Mouse (Mus musculus) heart, embryonic 12.5 days (tissue): ENCODE measurements around the gene Guf1. TPM values are rescaled to one million over a fixed set of nuclear protein-coding genes. Genes with fewer than 3 reads are reported as not detected.

Experiments used
- ATAC-seq: fragments of 200-750 bp; cut with Nextera tagmentation; 2 replicates; pipeline ENCODE4 v1.8.0; 2017; ENCODE audit warnings: moderate TSS enrichment, moderate library complexity; ENCODE audit not compliant: insufficient number of reproducible peaks, low FRiP score
- H3K27ac ChIP-seq: fragments of 300-500 bp; sonication (generic); 2 replicates; pipeline ENCODE4 v1.5.1; 2016; ENCODE audit warnings: mild to moderate bottlenecking, moderate library complexity; ENCODE audit not compliant: poor library complexity, severe bottlenecking
- H3K27me3 ChIP-seq: fragments of 300-500 bp; sonication (generic); replicated peaks from 2 replicates; pipeline ENCODE4 v1.6.1; 2016; ENCODE audit warnings: mild to moderate bottlenecking, moderate library complexity
- H3K36me3 ChIP-seq: fragments of 300-500 bp; sonication (generic); 2 replicates; pipeline ENCODE4 v1.6.1; 2016; ENCODE audit warnings: mild to moderate bottlenecking, moderate library complexity
- H3K4me1 ChIP-seq: fragments of 300-500 bp; sonication (generic); replicated peaks from 2 replicates; pipeline ENCODE4 v1.6.1; 2016; ENCODE audit warnings: mild to moderate bottlenecking
- H3K4me2 ChIP-seq: fragments of 300-500 bp; sonication (generic); 2 replicates; pipeline ENCODE4 v1.6.1; 2016; ENCODE audit warnings: mild to moderate bottlenecking, moderate library complexity
- H3K4me3 ChIP-seq: fragments of 300-500 bp; sonication (generic); 2 replicates; pipeline ENCODE4 v1.5.1; 2016; ENCODE audit warnings: mild to moderate bottlenecking
- H3K9ac ChIP-seq: fragments of 300-500 bp; sonication (generic); 2 replicates; pipeline ENCODE4 v1.6.1; 2016; ENCODE audit warnings: mild to moderate bottlenecking, moderate library complexity
- H3K9me3 ChIP-seq: fragments of 300-500 bp; sonication (generic); replicated peaks from 2 replicates; pipeline ENCODE4 v1.6.1; 2016; ENCODE audit warnings: mild to moderate bottlenecking, moderate library complexity
- WGBS: fragments of 180-500 bp; shearing (Covaris S2); methylation state at CpG from one replicate; pipeline ENCODE4 v1.1.7; 2016; 5-methylcytosine and 5-hydroxymethylcytosine counted together
- polyA plus RNA-seq: library from polyadenylated mRNA; unstranded; fragments of >200 nt; fragmentation: Nextera tagmentation; extraction: Ambion mirVana; gene quantifications from 2 replicates; pipeline ENCODE4 v1.2.1, GENCODE M21; 2016

Guf1 gene
- polyA plus RNA-seq = 34.8 and 37.9 TPM in 2 replicates

DNA sequence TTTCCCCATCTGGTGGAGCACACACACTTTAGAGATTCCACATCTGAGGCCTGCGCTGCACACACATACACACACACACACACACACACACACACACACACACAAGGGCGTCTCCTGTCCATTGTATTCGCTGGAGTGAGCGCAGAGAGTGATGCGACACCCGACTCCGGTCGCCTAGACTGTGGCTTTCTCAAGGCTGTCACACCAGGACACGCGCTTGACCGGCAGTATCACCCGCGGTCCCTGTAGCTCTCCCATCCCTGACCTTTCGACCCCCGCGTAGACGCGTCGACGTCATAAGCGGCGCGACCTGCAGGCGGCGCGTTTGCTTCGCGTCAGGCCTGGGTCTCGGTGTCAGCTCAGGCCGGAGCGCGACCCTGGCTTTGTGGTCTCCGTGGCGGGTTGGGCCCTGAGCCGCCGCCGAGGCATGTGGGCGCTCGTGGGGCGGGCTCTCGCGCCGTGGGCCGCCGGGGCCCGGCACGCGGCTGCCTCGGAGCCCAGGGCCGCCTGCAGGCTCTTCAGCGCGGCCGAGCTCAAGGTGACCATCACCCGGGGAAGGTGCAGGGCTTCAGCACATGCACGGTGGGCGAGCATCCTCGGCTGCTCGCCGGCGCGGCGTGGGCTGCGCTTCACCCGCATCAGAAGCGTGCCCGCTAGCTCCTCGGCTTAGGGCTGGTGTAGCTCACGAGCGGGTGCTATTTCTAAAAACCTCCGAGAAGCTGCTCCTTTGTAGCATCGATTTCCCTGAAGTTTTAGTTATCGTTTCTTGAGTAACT lies at the start of gene Guf1:
TSS of gene Guf1 (plus strand) at position 296 of the 776 bp plus-strand sequence.
- H3K4me2 ChIP-seq = peak within 1 kb of the TSS; percentile 77
- H3K4me3 ChIP-seq = peak within 1 kb of the TSS; percentile 95
- peak; percentile 93 for ATAC-seq
- peaks cover 17% of the 10 kb centered on the region for H3K36me3 ChIP-seq
- peak within 1 kb of the TSS; percentile 95 for H3K9ac ChIP-seq
- no peaks in the 10 kb centered on the region for H3K4me1 ChIP-seq
- H3K27ac ChIP-seq = peak within 1 kb of the TSS; percentile 86
- no peaks in the 10 kb centered on the region for H3K9me3 ChIP-seq
- 1% methylated on average over 72 of the region's 72 CpGs for WGBS
- no peaks in the 10 kb centered on the region for H3K27me3 ChIP-seq

DNA sequence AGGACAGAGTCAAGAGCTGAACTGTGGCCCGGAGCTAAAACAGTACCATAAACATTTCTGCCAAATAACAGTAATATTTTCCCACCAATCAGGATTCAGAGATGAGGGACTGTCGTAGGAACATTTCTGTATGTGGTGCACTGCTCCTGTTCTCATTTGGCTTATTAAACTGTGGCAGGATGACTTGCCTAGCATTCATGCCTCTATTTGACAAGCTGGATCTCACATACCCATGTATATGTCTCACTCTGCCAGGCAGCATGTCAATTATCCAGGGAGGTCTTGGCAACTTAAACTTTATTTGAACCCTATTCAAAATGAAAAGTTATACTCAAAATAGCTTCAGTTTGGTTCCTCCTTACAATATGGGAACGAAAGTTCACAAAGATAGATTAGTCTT lies 49.7 kb upstream of the Guf1 start:
- Histone ChIP-seq H3K4me1 (no peaks in the 10 kb centered on the region), H3K27me3 (no peaks in the 10 kb centered on the region), H3K4me3 (no peak overlapping the region), H3K9me3 (no peaks in the 10 kb centered on the region), H3K36me3 (no peaks in the 10 kb centered on the region), H3K9ac (no peak overlapping the region), H3K4me2 (no peak overlapping the region), H3K27ac (no peak overlapping the region)
- whole genome bisulfite sequencing = 75% methylated on average over 3 of the region's 3 CpGs
- no peak for ATAC-seq

DNA sequence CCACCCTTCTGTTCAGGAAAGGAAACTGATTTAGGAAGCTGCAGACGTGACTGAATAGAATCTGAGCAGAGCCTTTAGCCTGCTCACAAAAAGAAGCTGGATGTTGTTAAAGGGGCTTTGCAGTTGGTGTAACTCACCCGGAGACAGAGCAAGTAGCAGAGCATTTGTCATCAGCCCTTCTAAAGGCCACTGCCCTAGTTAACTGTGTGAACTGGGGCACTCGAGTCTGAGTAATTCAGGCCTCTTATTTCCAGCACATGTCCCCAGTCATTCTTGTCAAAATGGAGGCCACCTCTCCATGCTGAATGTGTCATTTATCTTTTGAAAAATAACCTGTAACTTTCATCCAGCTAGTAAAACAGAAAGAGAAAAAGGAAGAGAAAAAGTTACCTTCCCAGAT lies 45.1 kb upstream of the Guf1 start:
- Histone ChIP-seq H3K9ac (no peak overlapping the region), H3K4me3 (no peak overlapping the region), H3K9me3 (no peaks in the 10 kb centered on the region), H3K27ac (no peak overlapping the region), H3K36me3 (no peaks in the 10 kb centered on the region), H3K4me1 (no peaks in the 10 kb centered on the region), H3K27me3 (no peaks in the 10 kb centered on the region), H3K4me2 (no peak overlapping the region)
- no peak for ATAC-seq
- WGBS = 57% methylated on average over 3 of the region's 3 CpGs

DNA sequence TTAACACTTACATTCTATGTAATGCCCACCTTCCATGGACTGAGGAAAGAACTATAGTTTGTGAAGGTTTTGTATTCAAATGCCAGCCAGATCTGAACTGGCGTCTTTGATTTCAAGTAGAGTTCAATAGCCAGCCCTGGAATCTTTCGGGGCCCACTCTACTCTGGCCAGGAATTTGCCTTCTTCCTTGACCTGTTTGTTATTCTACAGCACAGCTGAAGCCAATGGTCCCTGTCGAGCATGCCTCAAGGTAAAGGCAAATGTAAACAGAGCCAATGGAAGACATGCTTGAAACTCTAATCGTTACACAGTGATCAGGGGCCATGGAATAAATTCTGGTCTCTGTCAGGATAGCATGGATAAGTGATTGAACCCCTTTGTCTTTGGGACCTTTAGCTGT lies 44.5 kb upstream of the Guf1 start:
- no peak overlapping the region for H3K27ac ChIP-seq
- no peak overlapping the region for H3K9ac ChIP-seq
- no peaks in the 10 kb centered on the region for H3K36me3 ChIP-seq
- ATAC-seq = no peak
- no peak overlapping the region for H3K4me3 ChIP-seq
- H3K9me3 ChIP-seq = no peaks in the 10 kb centered on the region
- no peaks in the 10 kb centered on the region for H3K4me1 ChIP-seq
- H3K4me2 ChIP-seq = no peak overlapping the region
- H3K27me3 ChIP-seq = no peaks in the 10 kb centered on the region
- WGBS = 73% methylated on average over 4 of the region's 4 CpGs

DNA sequence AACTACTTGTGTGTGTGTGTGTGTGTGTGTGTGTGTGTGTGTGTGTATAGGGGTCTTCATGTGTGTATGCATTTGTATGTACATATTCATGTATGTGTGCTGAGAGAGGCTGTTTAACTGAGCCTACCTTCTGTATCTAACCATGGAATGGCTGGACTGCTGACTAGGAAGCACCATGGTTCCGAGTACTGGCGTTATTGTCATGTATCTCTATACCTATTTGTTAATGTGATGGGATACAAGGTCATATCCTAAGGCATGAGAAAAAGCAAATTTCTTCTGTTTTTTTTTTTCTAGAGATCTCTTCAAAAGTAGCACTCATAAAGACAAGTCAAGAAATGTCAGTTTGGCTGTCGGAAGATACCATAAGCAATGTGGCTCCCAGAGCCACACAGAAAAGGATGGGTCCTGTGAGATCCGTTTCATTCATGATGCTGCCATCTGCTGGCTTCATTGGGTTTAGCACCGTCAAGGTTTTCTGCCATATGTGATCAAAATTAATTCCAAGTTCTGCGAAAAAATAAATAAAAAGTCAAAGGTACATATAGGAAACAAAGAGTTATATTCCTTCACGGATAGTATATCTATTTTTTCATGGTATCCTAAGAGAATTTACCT lies 36.0 kb upstream of the Guf1 start:
- Histone ChIP-seq H3K27me3 (no peaks in the 10 kb centered on the region), H3K9ac (no peak overlapping the region), H3K4me1 (no peaks in the 10 kb centered on the region), H3K27ac (no peak overlapping the region), H3K9me3 (no peaks in the 10 kb centered on the region), H3K4me3 (no peak overlapping the region), H3K4me2 (no peak overlapping the region), H3K36me3 (no peaks in the 10 kb centered on the region)
- no peak for ATAC-seq
- 37% methylated on average over 7 of the region's 7 CpGs for whole genome bisulfite sequencing

DNA sequence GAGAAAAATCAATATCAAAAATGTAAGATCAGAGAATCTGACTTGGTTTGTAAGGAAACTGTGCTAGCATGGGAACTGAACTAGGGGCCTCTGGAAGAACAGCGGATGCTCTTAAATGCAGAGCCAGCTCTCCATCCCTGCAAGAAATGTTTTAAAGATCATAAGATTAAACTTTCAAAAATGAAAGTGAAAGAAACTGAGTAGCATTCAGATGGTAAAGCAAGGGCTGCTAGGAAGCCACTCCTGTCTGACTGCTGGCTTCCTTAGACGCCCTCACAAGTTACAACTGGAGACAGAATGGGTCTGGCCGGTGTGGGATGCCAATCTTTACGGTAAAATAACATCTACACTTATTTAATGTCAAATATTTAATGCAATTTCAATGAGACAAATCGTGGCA lies 34.7 kb upstream of the Guf1 start:
- H3K27ac ChIP-seq = no peak overlapping the region
- H3K9me3 ChIP-seq = no peaks in the 10 kb centered on the region
- H3K4me3 ChIP-seq = no peak overlapping the region
- no peaks in the 10 kb centered on the region for H3K4me1 ChIP-seq
- no peak overlapping the region for H3K9ac ChIP-seq
- no peaks in the 10 kb centered on the region for H3K27me3 ChIP-seq
- no peak overlapping the region for H3K4me2 ChIP-seq
- 60% methylated on average over 5 of the region's 5 CpGs for WGBS
- no peak for ATAC-seq
- H3K36me3 ChIP-seq = no peaks in the 10 kb centered on the region

DNA sequence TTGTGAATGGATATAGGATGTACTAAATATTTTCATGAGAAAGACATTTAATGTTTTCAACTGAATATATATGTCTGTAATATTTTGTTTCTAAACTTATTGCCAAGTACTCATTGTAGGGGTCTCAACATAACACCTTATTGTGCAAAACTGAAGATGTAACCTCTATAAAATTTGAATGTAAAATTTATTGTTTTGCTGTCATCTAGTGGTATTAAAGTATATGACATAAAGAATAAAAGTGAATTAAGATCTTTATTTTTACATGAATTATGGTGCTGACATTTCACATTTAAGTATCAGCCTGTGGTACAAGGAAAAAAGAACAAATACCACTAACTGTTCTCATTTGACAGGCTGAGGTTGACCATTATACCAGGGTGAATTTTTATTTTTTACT lies 32.8 kb upstream of the Guf1 start:
- Histone ChIP-seq H3K9me3 (no peaks in the 10 kb centered on the region), H3K4me3 (no peak overlapping the region), H3K27ac (no peak overlapping the region), H3K4me1 (no peaks in the 10 kb centered on the region), H3K9ac (no peak overlapping the region), H3K27me3 (no peaks in the 10 kb centered on the region), H3K4me2 (no peak overlapping the region), H3K36me3 (no peaks in the 10 kb centered on the region)
- ATAC-seq = no peak

DNA sequence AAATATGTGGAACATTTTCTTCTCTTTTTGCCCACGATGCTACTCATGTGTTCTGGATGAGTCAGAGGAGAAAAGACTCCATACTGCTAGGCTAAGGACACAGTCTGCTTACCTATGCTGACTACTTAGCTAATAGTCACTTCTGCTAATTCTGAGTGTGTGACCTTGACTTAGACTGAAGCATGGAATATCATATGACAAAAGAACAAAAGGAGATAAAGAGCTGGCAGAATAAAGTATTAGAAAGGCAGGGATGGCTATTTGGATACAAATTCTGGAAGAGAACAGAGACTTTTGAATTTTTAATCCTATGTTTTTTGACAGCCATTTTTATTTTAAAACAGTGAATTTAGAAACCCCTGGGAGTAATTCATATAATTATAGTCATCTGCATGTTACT lies 15.0 kb upstream of the Guf1 start:
- no peaks in the 10 kb centered on the region for H3K27me3 ChIP-seq
- no peaks in the 10 kb centered on the region for H3K36me3 ChIP-seq
- H3K9ac ChIP-seq = no peak overlapping the region
- H3K4me3 ChIP-seq = no peak overlapping the region
- no peak overlapping the region for H3K27ac ChIP-seq
- no peaks in the 10 kb centered on the region for H3K9me3 ChIP-seq
- H3K4me1 ChIP-seq = 0 out of 2 replicates have a peak, but pooled peaks cover 2% of the 10 kb centered on the region
- no peak overlapping the region for H3K4me2 ChIP-seq
- WGBS = 61% methylated on average over 1 of the region's 1 CpGs
- ATAC-seq = no peak

DNA sequence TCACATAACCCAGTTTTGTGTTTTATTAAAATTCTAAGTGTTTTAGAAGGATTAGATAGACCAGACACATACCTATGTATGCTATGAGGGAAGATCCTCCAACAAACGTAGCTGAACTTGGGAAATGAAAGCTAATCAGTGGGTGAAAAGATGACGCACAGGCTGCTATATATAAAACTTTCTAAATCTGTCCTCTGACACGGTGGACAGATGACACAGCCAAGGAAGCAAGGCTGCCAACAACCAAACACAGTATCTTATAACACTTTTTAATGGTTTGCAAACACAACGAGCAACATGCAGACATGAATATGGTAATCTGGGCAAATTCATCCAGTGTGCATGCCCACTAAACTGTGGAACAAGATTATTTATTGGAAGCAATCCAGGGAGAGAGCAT lies 14.2 kb upstream of the Guf1 start, which contains the start of gene Yipf7:
TSS of gene Yipf7 (minus strand) at position 160 of the 400 bp plus-strand sequence.
- WGBS = 37% methylated on average over 4 of the region's 4 CpGs
- no peak within 1 kb of the TSS for H3K27ac ChIP-seq
- no peak for ATAC-seq

DNA sequence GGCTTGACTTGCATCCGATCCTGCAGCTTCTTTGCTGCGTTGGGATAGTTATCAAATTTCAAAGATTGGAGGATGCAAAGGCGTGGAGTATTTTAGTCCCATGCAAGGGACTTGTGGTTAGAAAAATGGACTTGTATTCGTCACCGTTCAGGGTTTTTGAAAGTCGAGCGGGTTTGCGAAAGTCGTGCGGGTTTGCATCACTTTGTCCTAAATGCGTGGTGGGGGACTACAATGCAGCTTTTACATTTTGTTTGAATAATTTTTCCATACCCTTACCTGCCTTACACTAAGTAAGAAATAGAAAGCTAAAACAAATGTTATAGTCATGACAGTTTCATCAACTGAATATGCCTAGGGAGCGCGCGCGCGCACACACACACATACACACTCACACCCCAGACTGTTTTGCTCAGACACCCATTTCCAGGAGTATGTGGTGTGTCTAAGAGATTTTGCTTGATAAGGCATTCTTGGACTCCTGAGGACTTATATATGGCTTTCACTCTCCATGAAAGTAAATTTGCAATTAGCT lies 747 bp downstream of the Guf1 start:
- WGBS = 14% methylated on average over 16 of the region's 16 CpGs
- Histone ChIP-seq H3K27ac (peak overlapping the region; percentile 86), H3K4me2 (peak overlapping the region; percentile 77), H3K27me3 (no peaks in the 10 kb centered on the region), H3K4me3 (peak overlapping the region; percentile 95), H3K36me3 (peaks cover 19% of the 10 kb centered on the region), H3K9ac (peak overlapping the region; percentile 95), H3K4me1 (no peaks in the 10 kb centered on the region), H3K9me3 (no peaks in the 10 kb centered on the region)
- ATAC-seq = no peak

More for the DNA sequence above, 14.2 kb upstream of the Guf1 start, which contains the start of gene Yipf7:
- Histone ChIP-seq H3K4me2 (peak within 1 kb of the TSS; percentile 7; the same call in 1 of the 2 replicates), H3K9me3 (no peaks in the 10 kb centered on the region), H3K36me3 (no peaks in the 10 kb centered on the region), H3K9ac (no peak within 1 kb of the TSS), H3K4me3 (no peak within 1 kb of the TSS), H3K27me3 (no peaks in the 10 kb centered on the region), H3K4me1 (0 out of 2 replicates have a peak, but pooled peaks cover 2% of the 10 kb centered on the region)

DNA sequence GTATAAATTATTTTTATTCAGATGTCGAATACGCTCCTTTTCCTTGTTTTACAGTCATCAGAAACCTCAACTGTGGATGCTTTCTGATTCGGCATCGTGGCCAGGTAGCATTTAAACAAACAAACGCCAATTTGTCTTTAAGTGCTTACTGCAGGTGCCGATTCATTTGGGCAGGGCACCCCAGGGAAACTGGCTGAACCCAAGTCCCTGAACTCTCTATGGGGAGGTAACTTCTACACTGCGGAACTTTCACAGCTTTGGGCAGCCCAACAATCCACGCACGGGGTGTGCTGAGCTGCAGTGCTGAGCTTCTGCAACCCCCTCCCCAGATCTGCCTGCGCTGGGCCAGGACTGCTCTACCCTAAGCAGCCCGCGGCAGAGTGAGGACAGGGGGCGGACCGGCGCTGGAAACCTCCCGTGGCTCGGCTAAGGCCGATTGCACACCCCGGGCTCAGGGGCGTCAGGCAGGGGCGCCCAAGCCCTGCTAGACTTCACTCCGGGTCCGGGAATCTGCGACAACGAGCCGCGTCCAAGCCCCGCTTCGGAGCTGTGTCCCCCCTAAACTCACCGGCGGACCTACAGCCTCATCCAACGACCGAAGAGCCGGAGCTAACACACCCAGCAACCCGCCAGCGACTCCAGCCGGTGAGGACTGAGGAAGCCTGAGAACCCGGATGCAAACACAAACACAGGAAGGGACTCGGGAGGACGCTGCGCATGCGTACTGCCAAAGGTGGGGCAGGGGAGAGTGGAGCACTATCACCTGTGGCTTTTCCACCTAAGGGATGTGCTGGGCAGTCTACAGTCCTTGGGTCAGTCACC lies 35.1 kb downstream of the Guf1 start, which contains the start of gene Gnpda2:
TSS of gene Gnpda2 (minus strand) at position 701 of the 822 bp plus-strand sequence.
- 3% methylated on average over 42 of the region's 42 CpGs for WGBS
- ATAC-seq = peak; percentile 92
- Histone ChIP-seq H3K27ac (peak within 1 kb of the TSS; percentile 62), H3K27me3 (no peaks in the 10 kb centered on the region), H3K4me1 (peaks cover 7% of the 10 kb centered on the region; the same call in 1 of the 2 replicates), H3K9ac (peak within 1 kb of the TSS; percentile 84), H3K36me3 (peaks cover 10% of the 10 kb centered on the region), H3K9me3 (no peaks in the 10 kb centered on the region), H3K4me2 (peak within 1 kb of the TSS; percentile 82), H3K4me3 (peak within 1 kb of the TSS; percentile 70)
